Mouse (Mus musculus): ENCODE measurements around the gene Spsb2.
"Not testable (repeated sequence)": the region's sequence is repeated elsewhere in the genome, so short reads cannot be mapped to it uniquely, and the experiment has no call there.

Gene Spsb2

DNA sequence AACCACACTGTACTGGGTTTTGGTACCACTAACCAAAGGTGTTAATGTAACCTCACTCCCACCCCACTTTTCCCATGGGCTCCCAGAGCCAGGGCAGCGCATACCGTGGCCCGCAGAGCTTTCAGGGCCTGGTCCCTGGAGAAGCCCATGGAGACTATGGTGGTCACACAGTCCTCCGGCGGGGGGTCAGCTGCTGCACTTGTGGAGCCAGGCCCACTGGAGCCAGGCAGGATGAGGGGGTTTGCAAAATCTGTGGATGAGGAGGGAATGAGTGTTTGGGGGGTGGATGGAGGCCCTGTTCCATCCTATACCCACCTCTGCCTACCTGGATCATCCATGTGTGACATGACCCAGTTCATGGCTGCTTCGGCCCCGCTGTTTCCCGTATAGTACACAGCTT, 9.1 kb downstream of the Spsb2 start:
- no peak for DNase-seq (ENCODE audit: low spot score)

DNA sequence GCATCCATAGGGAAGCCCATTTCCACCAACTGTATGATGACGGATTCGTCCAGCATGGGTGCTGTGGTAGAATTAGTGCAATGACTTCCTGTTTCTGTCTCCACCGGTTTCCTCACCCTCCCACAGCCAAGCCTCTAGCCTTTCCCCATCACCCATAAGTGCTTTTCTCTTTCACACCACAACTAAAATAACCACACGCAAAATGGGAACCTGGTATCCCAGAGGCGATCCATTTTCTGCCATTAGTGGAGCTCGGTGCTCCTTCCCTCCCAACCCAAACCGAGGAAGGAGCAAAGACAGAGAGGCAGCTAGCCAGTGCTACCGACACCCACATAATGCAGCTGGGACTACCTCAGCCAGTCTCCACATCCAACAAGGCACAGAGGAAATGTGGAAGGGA, 9.5 kb downstream of the Spsb2 start:
- DNase-seq (ENCODE audit: low spot score), result no peak

DNA sequence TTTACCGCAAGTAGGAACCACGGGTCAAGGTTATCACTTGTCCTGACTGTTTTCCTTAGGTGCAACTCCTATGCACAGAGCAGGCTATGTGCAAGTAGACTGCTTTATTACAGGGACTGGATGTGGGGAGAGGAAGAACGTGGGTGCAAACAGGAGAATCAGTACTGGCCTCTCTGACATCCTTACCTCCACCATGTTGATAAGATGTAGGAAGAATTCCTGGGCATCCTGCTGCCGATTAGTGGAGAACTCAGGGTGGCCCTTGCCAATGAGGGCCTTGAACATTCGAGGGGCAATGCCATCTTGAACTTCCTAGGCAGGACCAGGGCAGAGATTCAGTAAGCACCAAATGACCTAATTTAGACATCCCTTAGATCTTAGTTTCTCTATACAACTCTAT, 12.4 kb downstream of the Spsb2 start:
- DNase-seq (ENCODE audit: low spot score), result no peak

DNA sequence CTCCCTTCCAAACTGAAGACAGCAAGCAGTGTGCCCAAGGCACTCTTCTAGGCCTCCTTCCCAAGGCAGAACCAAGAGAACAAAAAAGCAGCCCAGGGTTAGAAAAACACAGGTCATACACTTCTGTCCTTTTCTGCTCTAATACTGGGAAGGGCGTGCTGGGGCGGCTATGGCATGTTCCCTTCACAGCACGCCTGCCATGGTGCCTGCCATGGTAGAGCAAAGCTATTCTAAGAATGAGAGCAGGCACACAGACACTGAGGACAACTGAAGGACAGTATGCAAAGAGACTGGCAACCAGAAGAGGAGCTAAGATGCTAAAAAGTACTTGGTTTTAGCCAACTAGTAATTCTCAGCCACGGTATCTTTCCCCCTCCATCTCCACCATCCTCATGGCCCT, 13.6 kb downstream of the Spsb2 start:
- DNase-seq (ENCODE audit: low spot score), result no peak

DNA sequence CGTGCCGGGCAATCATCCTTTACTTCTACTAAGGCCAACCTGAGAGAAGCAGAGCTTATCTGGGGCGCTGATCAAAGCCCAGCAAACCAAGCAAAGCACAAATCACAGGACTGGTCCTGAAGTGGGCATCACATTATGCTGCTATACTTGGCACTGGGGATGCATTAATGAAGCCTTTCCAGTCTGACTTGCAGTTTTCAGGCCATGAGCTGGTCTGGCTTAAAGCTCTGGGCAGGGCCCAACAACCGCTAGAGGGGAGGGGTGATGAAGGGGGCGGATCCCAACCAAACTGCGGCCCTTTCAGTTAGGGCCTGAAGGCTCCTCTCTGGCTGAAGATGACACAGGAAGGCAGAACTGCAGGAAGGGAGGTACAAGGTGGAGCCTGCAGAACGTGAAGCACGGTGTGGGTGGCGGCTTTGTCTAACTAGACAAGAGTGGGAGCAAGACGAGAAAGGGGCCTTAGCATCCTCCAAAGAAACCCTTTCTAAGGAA, 19.7 kb downstream of the Spsb2 start:
- DNase-seq (ENCODE audit: low spot score), result no peak

DNA sequence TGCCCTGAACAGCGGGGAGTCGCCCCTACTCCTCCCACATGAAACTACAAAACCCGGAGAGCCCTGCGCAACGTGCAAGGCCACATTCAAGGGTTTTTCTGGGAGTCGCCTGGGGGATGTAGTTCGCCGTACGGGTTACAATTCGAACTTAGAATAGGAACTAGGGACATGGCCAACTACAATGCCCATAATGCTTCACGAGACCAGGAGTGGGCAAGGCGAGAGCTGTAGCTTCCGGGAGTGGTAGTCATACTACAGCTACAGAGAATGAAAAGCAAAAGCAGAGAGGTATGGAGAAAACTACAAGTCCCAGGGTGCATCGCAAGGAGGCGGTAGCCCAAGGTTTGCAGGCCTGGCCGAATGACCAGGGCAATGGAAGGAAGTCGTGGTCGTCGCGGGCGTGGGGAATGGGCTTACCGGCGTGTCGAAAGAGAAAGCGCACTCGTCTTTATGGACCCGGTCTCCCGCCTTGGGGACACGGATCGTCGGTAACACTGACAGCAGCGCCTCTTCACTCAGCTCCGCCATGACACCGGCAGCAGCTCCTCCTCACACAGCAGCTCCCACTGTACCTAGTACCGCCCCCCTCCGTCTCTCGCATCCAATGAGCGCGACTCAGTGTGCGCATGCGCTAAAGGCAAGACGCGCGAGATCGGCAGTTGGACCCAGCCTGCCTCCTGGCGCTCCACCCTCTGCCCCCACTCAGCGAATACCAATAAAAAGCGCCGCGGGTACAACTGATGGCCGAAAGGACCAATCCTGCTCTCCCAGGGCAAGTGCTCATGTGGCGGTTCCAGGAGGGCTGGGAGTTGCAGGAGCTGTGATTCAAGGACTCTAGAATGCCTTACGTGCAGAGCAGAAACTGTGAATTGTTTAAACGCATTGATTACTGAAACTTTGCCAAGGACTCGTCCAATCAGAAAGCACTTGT, 20.7 kb downstream of the Spsb2 start, which contains the start of the genes Usp5 and Cdca3:
Gene Usp5, minus strand, starts transcription at position 617 of the 931 bp plus-strand sequence.
Gene Cdca3, plus strand, starts transcription at position 680 of the 931 bp plus-strand sequence.
- DNase-seq (ENCODE audit: low spot score), result peak; percentile 87

DNA sequence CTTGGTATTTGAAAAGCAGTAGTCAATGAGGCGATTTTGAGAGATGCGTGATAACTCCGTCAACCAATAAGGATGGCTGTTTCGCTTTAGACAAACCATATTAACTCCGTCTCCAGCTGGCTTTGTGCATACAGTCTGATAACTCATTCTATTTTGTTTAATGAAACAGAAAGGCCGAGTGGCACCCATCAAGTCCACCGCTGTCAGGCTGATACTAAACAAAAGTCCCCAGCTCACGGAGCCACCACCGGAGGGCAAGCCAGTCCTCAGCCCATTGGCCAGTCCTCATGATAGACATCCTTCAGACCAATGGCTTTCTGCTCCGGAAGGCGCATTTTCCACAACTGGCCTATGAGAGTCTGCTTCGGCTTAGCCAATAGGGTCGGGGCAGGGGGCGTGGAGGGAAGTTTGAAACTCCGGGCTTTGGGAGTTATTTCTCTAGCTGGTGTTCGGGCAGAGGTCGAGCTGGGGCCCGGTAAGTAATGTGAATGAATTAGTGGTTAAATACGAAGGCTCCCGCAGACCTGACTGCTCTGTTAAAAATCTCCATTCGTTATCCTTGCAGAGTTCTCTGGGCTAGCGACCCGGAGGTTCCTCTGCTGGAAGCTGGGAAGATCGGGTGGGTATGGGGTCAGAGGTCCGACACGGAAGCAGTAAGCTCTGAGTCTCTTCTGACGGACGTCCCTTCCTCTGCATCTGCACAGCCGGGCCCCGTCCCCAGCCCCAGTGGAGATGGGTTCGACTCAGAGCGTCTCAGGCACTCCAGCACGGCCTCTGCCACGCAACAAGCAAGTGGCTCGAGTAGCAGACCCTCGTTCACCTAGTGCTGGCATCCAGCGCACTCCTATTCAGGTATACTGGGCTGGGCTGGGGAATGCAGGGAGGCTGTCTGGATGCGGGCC, 21.6 kb downstream of the Spsb2 start:
- DNase-seq (ENCODE audit: low spot score), result peak; percentile 85

DNA sequence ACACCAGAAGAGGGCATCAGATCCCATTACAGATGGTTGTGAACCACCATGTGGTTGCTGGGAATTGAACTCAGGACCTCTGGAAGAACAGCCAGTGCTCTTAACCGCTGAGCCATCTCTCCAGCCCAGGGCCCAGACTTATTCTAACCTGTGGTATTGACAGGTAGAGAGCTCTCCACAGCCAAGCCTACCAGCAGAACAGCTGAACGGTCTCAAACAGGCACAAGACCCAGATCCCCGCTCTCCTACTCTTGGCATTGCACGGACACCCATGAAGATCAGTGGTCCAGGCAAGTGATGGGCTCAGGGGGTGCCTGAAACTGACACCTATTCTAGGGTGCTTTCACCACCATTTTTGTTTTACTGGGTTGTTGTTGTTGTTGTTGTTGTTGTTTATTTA, 22.7 kb downstream of the Spsb2 start:
- not testable (repeated sequence) for DNase-seq (ENCODE audit: low spot score)

DNA sequence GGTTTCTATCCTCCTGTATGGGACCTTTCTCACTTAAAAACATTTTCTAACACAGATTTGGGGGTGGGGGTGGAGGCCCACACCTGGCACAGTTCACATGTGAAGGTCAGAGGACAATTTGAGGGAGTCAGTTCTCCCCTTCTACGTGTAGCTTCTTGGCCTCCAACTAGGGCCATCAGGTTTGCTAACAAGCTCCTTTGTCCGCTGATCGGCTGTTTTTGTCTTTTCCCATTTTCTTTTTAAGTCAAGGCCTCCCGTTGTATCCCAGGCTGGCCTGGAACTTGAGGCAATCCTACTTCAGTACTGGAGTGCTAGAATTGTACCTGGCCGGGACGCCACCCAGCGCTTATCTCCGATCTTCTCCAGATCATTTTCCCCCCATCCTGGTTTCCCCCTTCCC, 23.2 kb downstream of the Spsb2 start:
- DNase-seq (ENCODE audit: low spot score), result no peak

DNA sequence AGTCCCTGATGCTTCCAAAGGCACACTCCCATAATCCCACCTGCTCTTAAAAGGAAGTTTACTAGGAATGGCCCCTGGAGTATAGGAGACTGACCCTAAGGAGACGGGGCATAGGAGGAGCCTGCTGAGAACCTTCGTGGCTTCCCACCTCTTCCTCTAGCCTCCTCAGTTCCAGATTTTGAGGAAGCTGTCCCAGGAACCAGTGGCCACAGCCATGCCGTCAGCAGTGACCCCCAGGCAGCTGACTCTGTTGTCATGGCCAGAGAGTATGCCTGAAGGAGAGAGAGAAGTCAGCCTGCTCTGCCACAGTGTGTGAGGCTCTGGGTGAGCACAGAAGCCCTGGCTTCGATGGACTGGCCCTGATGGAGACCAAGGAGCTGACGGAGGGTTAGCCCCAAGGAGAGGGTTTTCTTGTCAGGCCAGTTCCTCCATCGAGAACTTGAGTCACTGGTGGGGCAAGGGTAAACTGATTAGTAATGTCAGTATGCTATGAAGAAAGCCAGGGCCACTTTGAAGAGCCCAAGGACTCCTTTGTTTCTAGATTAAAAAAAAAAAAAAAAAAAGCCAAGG, 26.1 kb downstream of the Spsb2 start:
- DNase-seq (ENCODE audit: low spot score), result no peak

DNA sequence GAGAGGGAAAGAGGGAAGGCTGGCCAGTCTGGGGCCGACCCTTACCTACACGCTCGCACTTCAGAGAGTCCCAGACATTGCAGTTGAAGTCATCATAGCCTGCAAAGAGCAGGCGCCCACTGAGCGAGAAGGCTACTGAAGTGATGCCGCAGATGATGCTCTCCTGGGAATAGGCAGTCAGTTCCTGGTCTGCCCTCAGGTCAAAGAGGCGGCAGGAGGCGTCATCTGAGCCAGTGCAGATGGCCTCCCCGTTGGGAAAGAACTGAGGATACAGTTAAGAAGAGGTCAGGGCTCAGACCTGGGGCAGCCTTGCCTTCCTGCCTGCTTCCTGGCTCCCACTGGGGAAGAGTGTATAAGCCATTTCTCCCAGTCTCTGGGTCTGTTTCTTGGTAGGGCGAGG, 27.1 kb downstream of the Spsb2 start:
- DNase-seq (ENCODE audit: low spot score), result no peak

DNA sequence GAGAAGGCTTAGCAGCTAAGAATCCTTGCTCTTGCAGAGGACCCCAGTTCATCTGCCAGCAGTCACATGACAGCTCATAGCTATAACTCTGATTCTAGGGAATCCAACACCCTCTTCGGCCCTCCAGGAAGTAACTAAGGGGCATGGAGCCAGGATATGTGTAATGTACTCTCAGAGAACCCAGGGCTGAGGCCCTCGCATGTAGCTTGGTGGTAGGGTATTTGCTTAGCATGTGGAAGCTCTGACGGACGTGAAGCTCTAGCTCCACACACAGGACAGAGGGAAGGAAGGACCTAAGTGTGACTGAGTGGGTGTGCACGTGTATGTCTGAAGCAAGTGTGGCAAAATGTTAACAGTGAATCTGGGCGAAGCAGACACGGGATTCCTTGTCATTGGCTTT, 27.9 kb downstream of the Spsb2 start:
- DNase-seq (ENCODE audit: low spot score), result no peak

DNA sequence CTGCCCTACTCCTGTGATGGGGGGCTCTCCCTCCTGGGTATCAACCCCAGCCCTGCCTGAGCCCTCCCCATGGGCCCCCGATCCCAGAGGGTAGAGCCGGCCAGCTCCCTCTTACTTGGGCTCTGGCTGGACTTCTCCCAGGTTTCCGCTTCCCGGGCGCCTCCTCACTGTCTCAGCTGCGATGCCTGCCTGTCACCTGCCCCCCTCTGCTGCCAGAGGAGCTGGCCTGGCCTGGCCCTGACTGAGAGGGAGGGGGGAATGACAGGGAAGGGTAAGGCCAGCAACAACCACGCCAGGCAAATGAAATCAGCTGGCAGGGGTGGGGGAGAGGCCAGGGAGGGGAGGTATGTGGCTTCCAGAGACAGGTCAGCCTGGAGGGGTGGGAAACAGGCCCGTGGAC, 31.3 kb downstream of the Spsb2 start:
- no peak for DNase-seq (ENCODE audit: low spot score)

DNA sequence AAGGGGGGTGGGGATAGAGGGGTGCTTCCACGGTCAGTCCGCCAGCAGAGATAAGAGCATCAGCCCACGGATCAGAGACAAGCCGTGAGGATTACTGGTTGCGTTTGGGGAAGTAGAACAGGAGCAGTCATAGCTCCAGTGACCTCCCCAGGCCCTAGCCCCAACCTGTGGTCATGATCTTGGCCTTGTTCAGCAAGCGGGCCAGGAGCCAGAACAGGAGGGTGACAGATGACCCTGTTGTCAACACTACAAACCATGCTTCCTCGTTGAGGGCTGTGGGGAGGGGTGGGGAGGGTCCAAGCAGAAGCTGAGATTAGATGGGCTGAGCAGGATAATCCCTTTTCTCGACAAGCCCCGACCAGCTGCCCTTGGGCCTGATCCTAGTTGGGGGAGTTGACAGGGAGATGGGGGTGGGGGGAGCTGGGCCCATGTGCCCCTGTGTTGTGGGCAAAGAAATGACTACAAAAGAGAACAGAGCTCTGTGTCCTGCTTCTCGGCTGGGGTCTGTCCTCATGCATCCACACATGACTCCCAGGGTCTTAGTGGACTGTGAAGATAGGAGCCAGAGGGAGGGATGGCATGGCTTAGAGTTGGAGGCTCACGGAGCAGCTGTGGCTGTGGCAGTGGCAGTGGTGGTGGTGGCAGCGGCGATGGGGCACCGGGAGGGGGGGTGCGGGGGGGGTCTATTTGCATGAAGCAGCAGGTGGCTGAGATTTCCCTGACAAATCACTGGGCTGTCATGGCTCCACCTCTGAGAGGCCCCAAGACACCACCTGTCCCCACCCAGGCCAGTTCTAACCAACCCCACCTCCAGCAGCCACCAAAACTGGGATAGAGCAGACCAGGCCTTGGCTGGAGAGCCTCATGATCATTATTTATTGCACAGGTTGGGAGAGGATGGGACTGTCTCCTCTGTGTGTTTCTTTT, 32.0 kb downstream of the Spsb2 start, which contains the start of gene Gnb3:
Gene Gnb3, minus strand, starts transcription at position 35 of the 927 bp plus-strand sequence.
- no peak for DNase-seq (ENCODE audit: low spot score)

DNA sequence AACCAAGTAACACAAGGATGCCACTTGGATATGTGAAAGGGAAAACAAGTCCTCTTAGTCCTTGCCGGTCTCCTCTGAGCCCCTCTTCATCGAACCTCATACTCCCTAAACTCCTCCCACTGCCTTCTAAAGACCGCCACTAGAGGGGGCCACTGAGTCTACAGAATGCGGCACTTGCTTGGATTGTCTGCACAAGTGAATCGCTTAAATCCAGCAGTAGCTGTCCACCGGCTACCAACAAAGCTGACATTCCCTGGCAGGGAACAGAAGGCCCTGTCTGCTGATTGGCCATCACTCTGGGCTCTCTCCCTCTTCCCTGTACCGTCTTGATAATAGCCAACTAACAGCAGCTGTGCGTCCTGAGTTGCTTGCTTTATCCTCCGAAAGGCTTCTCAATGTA, 38.8 kb downstream of the Spsb2 start:
- peak; percentile 92 for DNase-seq (ENCODE audit: low spot score)

DNA sequence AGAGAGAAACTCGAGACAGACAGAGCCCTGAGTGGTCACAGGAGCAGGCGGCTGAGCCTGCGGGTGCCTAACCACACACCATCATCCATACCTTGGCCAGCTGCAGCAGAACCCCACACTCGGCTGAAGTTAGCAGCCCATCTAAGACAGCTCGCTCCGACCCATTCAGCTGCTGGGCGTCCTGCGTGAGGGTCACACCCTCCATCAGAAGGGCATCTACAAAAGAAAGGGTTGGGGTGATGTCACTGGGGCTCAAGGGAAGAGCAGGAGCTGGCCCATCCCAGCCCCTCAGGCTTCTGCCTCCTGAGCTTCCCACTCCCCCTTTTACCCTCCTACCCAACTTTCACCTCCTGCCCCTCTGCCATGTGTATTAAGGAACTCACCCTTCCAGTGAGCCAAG, 42.1 kb downstream of the Spsb2 start:
- no peak for DNase-seq (ENCODE audit: low spot score)

DNA sequence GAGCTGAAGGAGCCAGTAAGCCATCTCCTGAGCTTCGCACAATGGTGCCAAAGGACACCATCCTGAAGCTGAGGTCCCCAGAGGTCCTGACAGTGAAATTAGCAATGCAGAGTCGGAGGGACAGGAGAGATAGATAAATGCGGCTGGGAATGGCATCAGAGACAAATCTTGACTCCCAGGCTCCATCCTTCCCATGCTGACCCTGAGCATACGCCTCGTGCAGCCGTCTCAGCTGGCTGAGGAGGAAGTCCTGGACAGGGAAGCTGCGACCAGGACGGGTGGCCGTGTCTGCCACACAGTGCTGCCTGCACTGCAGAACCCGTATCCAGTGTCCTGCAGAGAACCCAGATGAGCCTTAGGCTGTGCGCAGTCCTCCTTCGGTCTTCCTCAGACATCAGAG, 46.2 kb downstream of the Spsb2 start:
- no peak for DNase-seq (ENCODE audit: low spot score)

DNA sequence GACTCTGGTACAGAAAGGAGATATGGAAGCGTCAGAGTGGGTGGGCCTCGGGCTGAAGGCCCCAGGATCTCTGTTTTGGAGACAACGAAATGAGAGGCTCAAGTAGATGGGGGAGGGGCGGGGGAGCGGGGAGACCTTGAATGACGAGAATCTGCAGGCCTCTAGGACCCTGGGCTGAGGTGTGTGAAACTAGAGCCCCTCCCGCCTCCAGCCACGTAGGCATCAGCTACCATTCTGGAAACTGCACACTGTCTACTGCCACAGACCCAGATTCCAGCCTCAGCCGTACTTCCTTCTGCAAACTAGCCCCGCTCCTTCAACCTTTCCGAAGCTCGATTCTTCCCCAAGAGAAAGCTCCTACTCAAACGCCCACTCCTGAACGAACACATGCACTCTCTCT, 47.9 kb downstream of the Spsb2 start:
- no peak for DNase-seq (ENCODE audit: low spot score)

DNA sequence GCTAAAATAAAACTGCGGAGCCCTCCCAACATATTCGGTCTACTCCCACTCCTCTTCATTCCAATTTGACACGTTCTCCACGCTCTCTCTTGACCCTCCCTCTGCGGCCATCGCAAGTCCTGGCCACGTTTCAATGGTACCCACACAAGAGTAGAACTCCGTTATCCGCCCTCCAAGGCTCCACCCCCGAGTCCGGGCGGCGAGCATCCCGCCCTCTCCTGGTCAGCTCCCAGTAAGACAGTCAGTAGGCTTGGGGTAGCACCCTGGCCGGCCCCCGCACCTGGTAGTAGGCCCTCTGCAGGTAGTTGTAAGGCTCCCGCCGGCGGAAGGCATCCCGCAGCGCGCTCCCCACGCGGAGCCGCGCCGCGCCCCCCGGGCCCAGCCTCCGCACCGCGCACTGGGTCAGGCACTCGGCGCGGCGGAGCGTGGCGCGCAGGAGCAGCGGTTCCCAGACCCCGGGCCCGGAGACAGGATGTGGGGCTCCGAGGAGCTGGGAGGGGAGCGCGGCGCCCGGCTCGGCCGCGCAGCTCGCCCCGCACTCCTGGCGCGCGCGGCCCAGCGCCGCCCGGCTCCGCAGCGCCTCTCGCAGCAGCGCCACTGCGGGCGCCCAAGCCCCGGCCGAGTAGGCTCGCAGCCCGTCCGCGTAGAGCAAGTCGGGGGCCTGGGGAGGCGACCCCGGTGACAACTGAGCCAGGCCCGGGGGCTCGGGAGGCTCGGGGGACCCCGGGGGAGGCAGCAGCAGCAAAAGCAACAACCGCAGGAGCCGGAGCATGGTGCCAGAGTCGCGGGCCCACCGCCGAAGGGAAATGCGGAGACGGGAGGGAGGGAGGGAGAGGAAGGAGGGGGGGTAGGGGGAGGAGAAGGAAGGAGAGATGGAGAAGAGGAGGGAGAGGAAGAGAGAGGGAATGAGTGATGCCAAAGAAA, 48.7 kb downstream of the Spsb2 start, which contains the start of gene P3h3:
Gene P3h3, minus strand, starts transcription at position 837 of the 924 bp plus-strand sequence.
- peak; percentile 56 for DNase-seq (ENCODE audit: low spot score)
